Mouse (Mus musculus) heart, embryonic 11.5 days (tissue): Measurements from ENCODE around the gene Rpl10. TPM values are rescaled to one million over a fixed set of nuclear protein-coding genes. Genes with fewer than 3 reads are reported as not detected.

Experiments used
- ATAC-seq: fragments of 200-750 bp; cut with Nextera tagmentation; replicated peaks from 2 replicates; pipeline ENCODE4 v1.8.0; 2017; ENCODE audit warnings: moderate library complexity; ENCODE audit not compliant: insufficient number of reproducible peaks, low FRiP score, low TSS enrichment
- H3K27ac ChIP-seq: fragments of 300-500 bp; sonication (generic); 2 replicates; pipeline ENCODE4 v1.5.1; 2014; ENCODE audit warnings: mild to moderate bottlenecking, low read depth, low read length
- H3K27me3 ChIP-seq: fragments of 300-500 bp; sonication (generic); 2 replicates; pipeline ENCODE4 v1.6.1; 2014; ENCODE audit warnings: mild to moderate bottlenecking, low read length, mixed read lengths; ENCODE audit not compliant: control insufficient read depth, insufficient read depth
- H3K36me3 ChIP-seq: fragments of 300-500 bp; sonication (generic); 2 replicates; pipeline ENCODE4 v1.6.1; 2014; ENCODE audit warnings: mild to moderate bottlenecking, low read length, moderate library complexity, mixed read lengths; ENCODE audit not compliant: control insufficient read depth, insufficient read depth
- H3K4me1 ChIP-seq: fragments of 300-500 bp; sonication (generic); 2 replicates; pipeline ENCODE4 v1.6.1; 2014; ENCODE audit warnings: low read length; ENCODE audit not compliant: control insufficient read depth, insufficient read depth
- H3K4me2 ChIP-seq: fragments of 300-500 bp; sonication (generic); 2 replicates; pipeline ENCODE4 v1.6.1; 2014; ENCODE audit warnings: mild to moderate bottlenecking, moderate library complexity
- H3K4me3 ChIP-seq: fragments of 300-500 bp; sonication (generic); 2 replicates; pipeline ENCODE4 v1.5.1; 2014; ENCODE audit warnings: low read depth, low read length
- H3K9ac ChIP-seq: fragments of 300-500 bp; sonication (generic); 2 replicates; pipeline ENCODE4 v1.6.1; 2014; ENCODE audit warnings: mild to moderate bottlenecking, low read depth, low read length, moderate library complexity
- H3K9me3 ChIP-seq: fragments of 300-500 bp; sonication (generic); replicated peaks from 2 replicates; pipeline ENCODE4 v1.6.1; 2016; ENCODE audit warnings: low read length; ENCODE audit not compliant: control insufficient read depth
- WGBS: fragments of 180-500 bp; shearing (Covaris S2); extraction: QIAGEN DNeasy Blood & Tissue Kit; methylation state at CpG from one replicate; pipeline ENCODE4 v1.1.7; 2014; ENCODE audit not compliant: insufficient replicate concordance; 5-methylcytosine and 5-hydroxymethylcytosine counted together
- polyA plus RNA-seq: library from polyadenylated mRNA; unstranded; fragments of >200 nt; fragmentation: Nextera tagmentation; extraction: Ambion mirVana; gene quantifications from 2 replicates; pipeline ENCODE4 v1.2.1, GENCODE M21; 2014

The Rpl10 gene
- polyA plus RNA-seq, 1 experiment from 2014 or later = 532 TPM

DNA sequence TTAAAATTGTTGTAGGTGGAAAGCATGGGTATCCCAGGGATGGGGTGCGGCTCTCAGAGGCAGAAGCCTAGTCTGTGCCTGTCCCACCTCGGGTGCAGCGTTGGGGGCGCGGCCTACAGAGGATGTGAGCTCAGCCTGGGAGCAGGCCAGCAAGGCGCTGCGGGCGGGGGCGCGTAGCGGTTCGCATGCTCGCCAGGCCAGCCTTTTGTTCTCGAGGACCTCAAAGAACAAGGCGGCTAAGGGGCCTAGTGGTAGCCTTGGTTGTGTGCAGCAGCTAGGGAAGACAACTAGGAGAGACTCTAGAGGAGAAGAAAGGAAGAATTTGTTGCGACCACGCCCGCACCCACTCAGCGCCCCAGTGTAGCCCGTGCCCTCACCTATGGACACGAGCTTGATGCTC, 24.9 kb upstream of the Rpl10 start:
- Histone ChIP-seq H3K4me1 (no peaks in the 10 kb centered on the region), H3K4me2 (peak overlapping the region; percentile 71), H3K4me3 (peak overlapping the region; percentile 59), H3K9ac (peak overlapping the region; percentile 78), H3K9me3 (no peaks in the 10 kb centered on the region), H3K27me3 (no peaks in the 10 kb centered on the region), H3K36me3 (peaks cover 9% of the 10 kb centered on the region; the same call in 1 of the 2 replicates), H3K27ac (peak overlapping the region; percentile 93)
- 23% methylated on average over 21 of the region's 21 CpGs for WGBS
- no peak for ATAC-seq

DNA sequence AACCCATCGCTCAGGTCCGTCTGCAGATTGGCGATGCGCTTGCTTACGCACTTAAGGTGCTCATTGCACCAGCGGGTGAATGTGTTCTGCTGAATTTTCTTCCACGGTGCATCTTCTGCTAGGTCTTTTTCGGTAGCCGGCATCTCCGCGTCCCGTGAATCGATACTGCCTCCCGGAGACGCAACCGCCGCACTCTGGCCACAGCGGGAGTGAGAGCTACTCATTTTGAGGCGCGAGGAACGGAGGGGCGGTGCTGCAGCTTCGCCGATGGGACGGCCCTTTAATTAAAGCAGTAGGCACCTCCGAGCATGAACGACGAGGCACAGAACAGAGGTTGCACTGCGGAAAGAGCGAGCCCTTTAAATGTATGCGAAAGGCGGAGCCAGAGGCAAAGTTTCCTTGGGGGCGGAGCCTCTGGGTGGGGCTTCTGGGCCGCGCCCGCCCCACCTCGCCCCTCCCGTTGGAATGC, 24.4 kb upstream of the Rpl10 start:
- peaks cover 8% of the 10 kb centered on the region; the same call in 1 of the 2 replicates for H3K36me3 ChIP-seq
- no peaks in the 10 kb centered on the region for H3K27me3 ChIP-seq
- H3K4me2 ChIP-seq = peak overlapping the region; percentile 71
- H3K9ac ChIP-seq = peak overlapping the region; percentile 78
- peak overlapping the region; percentile 59 for H3K4me3 ChIP-seq
- H3K9me3 ChIP-seq = no peaks in the 10 kb centered on the region
- peak overlapping the region; percentile 93 for H3K27ac ChIP-seq
- 18% methylated on average over 37 of the region's 38 CpGs for WGBS
- H3K4me1 ChIP-seq = no peaks in the 10 kb centered on the region
- peak; percentile 82 for ATAC-seq

DNA sequence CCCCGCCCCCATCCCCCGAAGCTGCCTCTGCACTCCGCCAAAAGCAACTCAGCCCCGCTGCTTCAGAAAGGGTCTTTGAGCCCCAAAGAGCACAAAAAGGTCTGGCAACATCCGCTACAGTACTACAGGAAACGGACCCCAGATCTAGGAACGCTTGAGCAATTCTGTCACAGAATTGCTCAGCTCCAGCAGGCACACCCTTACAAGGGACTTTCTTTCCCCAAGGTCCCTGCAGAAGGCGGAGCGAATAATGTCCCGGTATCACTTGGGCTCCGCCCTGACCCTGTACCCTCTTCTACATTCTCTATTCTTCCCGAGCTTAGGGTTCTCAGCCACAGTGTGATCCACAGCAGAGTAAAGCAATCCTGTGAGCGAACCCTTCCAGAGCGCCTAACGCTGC, 23.9 kb upstream of the Rpl10 start:
- 16% methylated on average over 15 of the region's 15 CpGs for WGBS
- Histone ChIP-seq H3K9ac (peak overlapping the region; percentile 68), H3K4me2 (peak overlapping the region; percentile 57), H3K4me3 (peak overlapping the region; percentile 59), H3K9me3 (no peaks in the 10 kb centered on the region), H3K36me3 (peaks cover 6% of the 10 kb centered on the region; the same call in 1 of the 2 replicates), H3K27me3 (no peaks in the 10 kb centered on the region), H3K4me1 (no peaks in the 10 kb centered on the region), H3K27ac (peak overlapping the region; percentile 78)
- peak; percentile 40; the same call in 1 of the 2 replicates for ATAC-seq

DNA sequence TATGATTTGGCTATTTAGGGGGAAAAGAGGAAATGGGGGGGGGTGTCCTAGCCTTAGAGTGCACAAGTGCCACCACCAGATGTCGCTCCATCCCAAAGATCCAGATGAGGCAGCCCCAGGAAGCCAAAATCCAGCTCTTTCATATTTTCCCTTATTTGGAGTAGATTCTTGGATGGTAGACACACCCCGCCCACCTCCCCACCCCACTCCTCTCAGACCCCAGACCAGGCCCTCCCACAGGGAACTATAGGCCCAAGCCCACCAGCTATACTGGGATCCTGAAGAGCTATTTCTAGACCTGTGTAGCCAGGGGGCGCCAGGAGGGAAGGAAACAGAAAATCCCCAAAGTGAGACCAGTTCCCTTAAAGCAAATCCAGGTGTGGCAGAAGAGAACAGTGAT, 22.0 kb upstream of the Rpl10 start:
- Histone ChIP-seq H3K9me3 (no peaks in the 10 kb centered on the region), H3K4me2 (peak overlapping the region; percentile 63), H3K36me3 (0 out of 2 replicates have a peak, but pooled peaks cover under 1% of the 10 kb centered on the region), H3K4me1 (no peaks in the 10 kb centered on the region), H3K27me3 (no peaks in the 10 kb centered on the region), H3K9ac (peak overlapping the region; percentile 70), H3K27ac (peak overlapping the region; percentile 80), H3K4me3 (peak overlapping the region; percentile 46)
- 22% methylated on average over 3 of the region's 3 CpGs for WGBS
- no peak for ATAC-seq

DNA sequence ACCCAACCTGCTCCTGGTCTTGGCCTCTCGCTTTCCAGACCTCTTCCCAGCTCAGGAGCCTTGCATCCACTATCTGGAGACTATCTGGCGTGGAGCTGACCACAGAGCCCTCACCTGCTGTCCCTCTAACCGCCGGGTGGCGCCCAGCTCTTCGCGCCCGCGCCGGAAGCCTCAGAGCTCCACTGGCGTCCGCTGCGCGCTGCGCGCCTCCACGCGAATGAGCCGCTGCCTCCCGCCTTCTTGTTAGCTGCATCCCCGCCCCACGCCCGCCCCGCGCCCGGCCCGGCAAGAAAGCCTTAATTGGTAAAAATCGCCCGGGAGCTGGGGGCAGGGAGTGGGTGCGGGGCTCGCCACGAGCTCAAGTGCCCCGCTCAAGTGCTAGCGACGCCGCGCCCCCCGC, 21.0 kb upstream of the Rpl10 start, which contains the start of gene Flna:
Gene Flna (minus strand): TSS at position 206 of the 400 bp plus-strand sequence.
- Histone ChIP-seq H3K36me3 (no peaks in the 10 kb centered on the region), H3K27me3 (no peaks in the 10 kb centered on the region), H3K27ac (peak within 1 kb of the TSS; percentile 80), H3K4me3 (peak within 1 kb of the TSS; percentile 46), H3K9ac (peak within 1 kb of the TSS; percentile 70), H3K4me1 (no peaks in the 10 kb centered on the region), H3K4me2 (peak within 1 kb of the TSS; percentile 63), H3K9me3 (no peaks in the 10 kb centered on the region)
- ATAC-seq = no peak
- 18% methylated on average over 37 of the region's 38 CpGs for WGBS

DNA sequence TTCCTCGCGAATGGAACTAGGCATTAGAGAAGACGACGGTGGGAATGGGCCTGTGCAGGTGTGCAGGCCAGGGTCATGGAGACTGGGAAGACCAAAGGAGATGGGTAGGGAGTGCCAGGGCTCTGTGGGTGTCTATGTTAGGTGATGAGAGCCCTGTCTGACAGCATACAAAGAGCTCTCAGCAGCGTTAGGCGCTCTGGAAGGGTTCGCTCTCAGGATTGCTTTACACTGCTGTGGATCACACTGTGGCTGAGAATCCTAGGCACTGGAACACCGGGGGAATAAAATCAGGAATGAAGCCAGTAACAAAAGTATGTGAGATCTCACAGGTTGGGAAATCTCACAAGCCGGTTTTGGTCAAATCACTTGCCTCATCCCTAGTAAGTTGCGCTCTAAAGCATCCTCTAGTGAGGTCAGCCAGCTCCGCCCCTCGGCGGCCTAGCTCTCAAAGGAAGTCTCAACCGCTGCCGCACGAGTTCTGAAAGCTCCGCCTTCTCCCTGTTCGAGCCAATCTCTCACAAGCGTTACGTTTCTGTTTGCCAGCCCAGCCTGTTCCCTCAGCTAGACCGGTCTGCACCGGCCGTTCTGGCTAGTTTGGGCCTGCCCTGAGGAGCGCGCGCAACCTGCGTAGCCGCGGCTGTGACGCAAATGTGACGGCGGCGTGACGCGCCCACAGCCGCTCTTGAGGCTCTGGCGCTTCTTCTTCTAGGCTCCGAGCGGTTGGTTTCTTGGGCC, 16.3 kb upstream of the Rpl10 start, which contains the start of gene Emd:
Gene Emd (plus strand): TSS at position 535 of the 735 bp plus-strand sequence.
- WGBS = 24% methylated on average over 39 of the region's 39 CpGs

DNA sequence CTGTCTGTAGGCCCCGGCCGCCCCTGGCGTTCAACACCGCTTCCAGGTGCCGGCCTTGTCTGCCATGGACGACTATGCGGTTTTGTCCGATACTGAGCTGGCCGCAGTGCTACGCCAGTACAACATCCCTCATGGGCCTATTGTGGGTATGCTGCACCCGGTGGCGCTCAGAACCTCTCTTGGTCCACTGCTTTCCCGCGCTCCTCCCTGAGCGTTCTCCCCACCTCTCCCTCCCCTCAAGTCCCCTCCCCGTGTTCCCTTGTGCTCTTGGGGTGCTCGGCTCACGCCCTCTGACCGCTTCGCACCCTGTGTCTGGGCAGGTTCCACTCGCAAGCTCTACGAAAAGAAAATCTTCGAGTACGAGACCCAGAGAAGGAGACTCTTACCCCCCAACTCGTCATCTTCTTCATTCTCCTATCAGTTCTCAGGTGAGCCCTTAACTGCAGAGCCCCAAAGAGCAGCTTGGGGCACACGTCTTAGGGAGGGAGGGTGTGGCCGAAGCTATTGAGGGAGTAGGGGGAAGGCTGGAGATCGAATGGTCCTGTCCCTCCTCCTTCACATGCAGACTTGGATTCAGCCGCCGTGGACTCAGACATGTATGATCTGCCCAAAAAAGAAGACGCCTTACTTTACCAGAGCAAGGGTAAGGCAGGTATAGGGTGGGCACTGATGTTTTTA, 15.6 kb upstream of the Rpl10 start:
- ATAC-seq = no peak

More for the DNA sequence above, 16.3 kb upstream of the Rpl10 start, which contains the start of gene Emd:
- Histone ChIP-seq H3K4me3 (peak within 1 kb of the TSS; percentile 66), H3K36me3 (peaks cover 8% of the 10 kb centered on the region; the same call in 1 of the 2 replicates), H3K9ac (peak within 1 kb of the TSS; percentile 79), H3K27me3 (no peaks in the 10 kb centered on the region), H3K4me1 (no peaks in the 10 kb centered on the region; the same call in 1 of the 2 replicates), H3K27ac (peak within 1 kb of the TSS; percentile 92), H3K4me2 (peak within 1 kb of the TSS; percentile 73), H3K9me3 (no peaks in the 10 kb centered on the region)
- peak; percentile 97 for ATAC-seq

DNA sequence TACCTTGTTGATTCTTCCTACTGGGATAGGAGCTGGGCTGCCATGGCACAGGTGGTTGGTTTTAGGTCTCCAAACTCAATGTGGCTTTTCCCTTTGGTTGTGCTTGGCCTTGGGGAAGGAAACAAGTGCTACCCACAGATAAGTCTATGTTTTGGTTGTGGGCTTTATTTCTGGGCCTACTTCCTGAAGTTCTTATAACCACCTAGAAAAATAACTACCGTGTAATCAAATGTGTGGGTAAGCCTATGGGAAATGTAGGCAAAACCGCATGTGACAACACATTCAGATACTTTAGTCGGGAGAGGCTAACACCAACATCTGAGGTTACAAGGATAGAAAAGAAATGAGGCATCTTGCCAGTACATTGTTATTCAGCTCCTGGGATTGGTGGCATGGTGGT, 12.9 kb upstream of the Rpl10 start:
- H3K4me1 ChIP-seq = no peaks in the 10 kb centered on the region; the same call in 1 of the 2 replicates
- no peak overlapping the region for H3K27ac ChIP-seq
- H3K9ac ChIP-seq = no peak overlapping the region
- peaks cover 10% of the 10 kb centered on the region; the same call in 1 of the 2 replicates for H3K36me3 ChIP-seq
- no peak overlapping the region for H3K4me2 ChIP-seq
- WGBS = 91% methylated on average over 3 of the region's 3 CpGs
- H3K9me3 ChIP-seq = no peaks in the 10 kb centered on the region
- no peak for ATAC-seq
- H3K27me3 ChIP-seq = no peaks in the 10 kb centered on the region
- no peak overlapping the region for H3K4me3 ChIP-seq

More for the DNA sequence above, 15.6 kb upstream of the Rpl10 start:
- peaks cover 8% of the 10 kb centered on the region; the same call in 1 of the 2 replicates for H3K36me3 ChIP-seq
- no peaks in the 10 kb centered on the region for H3K9me3 ChIP-seq
- no peaks in the 10 kb centered on the region for H3K27me3 ChIP-seq
- no peaks in the 10 kb centered on the region; the same call in 1 of the 2 replicates for H3K4me1 ChIP-seq
- peak overlapping the region; percentile 73 for H3K4me2 ChIP-seq
- WGBS = 19% methylated on average over 31 of the region's 31 CpGs
- peak overlapping the region; percentile 79 for H3K9ac ChIP-seq
- H3K4me3 ChIP-seq = peak overlapping the region; percentile 66
- peak overlapping the region; percentile 92 for H3K27ac ChIP-seq
